Mouse (Mus musculus) megakaryocyte, embryonic 14.5 days (primary cell): ENCODE data around the gene Siah1a.

Source experiments
- FLI1 ChIP-seq: IDR thresholded peaks from 2 replicates; pipeline ENCODE4 v1.6.1; 2012; ENCODE audit warnings: low read length, inconsistent platforms, mixed read lengths
- GATA1 ChIP-seq: IDR thresholded peaks from 3 replicates; pipeline ENCODE4 v1.6.1; 2012; ENCODE audit warnings: mixed read lengths, low read length, inconsistent platforms, borderline replicate concordance

GRCm38 (mm10) chr8:86745221-86745934, at the start of gene Siah1a, which contains the start of gene Gm10638:
- no peak for TF ChIP-seq GATA1
- TF ChIP-seq FLI1: no peak
